Mouse (Mus musculus) left cerebral cortex, adult 18-20 months (tissue): ENCODE data around the gene Tbx19. TPM values are rescaled to one million over a fixed set of nuclear protein-coding genes. Genes with fewer than 3 reads are reported as not detected.
A peak's percentile ranks its signal among the peaks of the same experiment; 100 is the strongest.

ENCODE experiments used
- DNase-seq, 2 experiments: peaks; one replicate each; pipeline ENCODE4 v3.0.0; 2021 to 2022; ENCODE audit warnings: low spot score in 2 of 2, mixed read lengths in 1 of 2
- total RNA-seq, 2 experiments: library from RNA; stranded (reverse); gene quantifications; 2 replicates each; pipeline ENCODE4 v1.2.3; 2021

Tbx19 gene
- total RNA-seq, 2 experiments from 2014 or later: not detected

- DNase-seq: no peak
Observed at GRCm38 (mm10) chr1:165185116-165185515, 24.5 kb upstream of the Tbx19 start.

- DNase-seq: no peak
Observed at GRCm38 (mm10) chr1:165184178-165184577, 23.6 kb upstream of the Tbx19 start.

- no peak for DNase-seq
Observed at GRCm38 (mm10) chr1:165183400-165183799, 22.8 kb upstream of the Tbx19 start.

GRCm38 (mm10) chr1:165179321-165179720 is 18.7 kb upstream of the Tbx19 start:
- DNase-seq: no peak

GRCm38 (mm10) chr1:165178075-165178474 is 17.5 kb upstream of the Tbx19 start:
- DNase-seq: no peak

GRCm38 (mm10) chr1:165174059-165174616 is 13.6 kb upstream of the Tbx19 start:
- DNase-seq: no peak

GRCm38 (mm10) chr1:165171277-165171676 is 10.7 kb upstream of the Tbx19 start:
- DNase-seq: no peak

GRCm38 (mm10) chr1:165170157-165170556 is 9.6 kb upstream of the Tbx19 start:
- DNase-seq: no peak

- DNase-seq: no peak
Observed at GRCm38 (mm10) chr1:165169462-165169861, 8.9 kb upstream of the Tbx19 start.

- no peak for DNase-seq
Observed at GRCm38 (mm10) chr1:165164920-165165319, 4.3 kb upstream of the Tbx19 start.

GRCm38 (mm10) chr1:165158841-165159240 is 1.7 kb downstream of the Tbx19 start:
- no peak for DNase-seq

- no peak for DNase-seq
Observed at GRCm38 (mm10) chr1:165154162-165154561, 6.4 kb downstream of the Tbx19 start.

- no peak for DNase-seq
Observed at GRCm38 (mm10) chr1:165151216-165151615, 9.4 kb downstream of the Tbx19 start.

- no peak for DNase-seq
Observed at GRCm38 (mm10) chr1:165142343-165142916, 18.1 kb downstream of the Tbx19 start.

GRCm38 (mm10) chr1:165140227-165140626 is 20.3 kb downstream of the Tbx19 start:
- no peak for DNase-seq

GRCm38 (mm10) chr1:165133858-165134257 is 26.7 kb downstream of the Tbx19 start:
- DNase-seq: no peak

- DNase-seq: no peak
Observed at GRCm38 (mm10) chr1:165133279-165133678, 27.3 kb downstream of the Tbx19 start.

GRCm38 (mm10) chr1:165132187-165132877 is 28.2 kb downstream of the Tbx19 start:
- DNase-seq: peak; percentile 89 to 93

GRCm38 (mm10) chr1:165129573-165129972 is 31.0 kb downstream of the Tbx19 start:
- DNase-seq: no peak

GRCm38 (mm10) chr1:165121096-165121495 is 39.5 kb downstream of the Tbx19 start:
- no peak for DNase-seq

GRCm38 (mm10) chr1:165120349-165120898 is 40.1 kb downstream of the Tbx19 start:
- DNase-seq: peak; percentile 91 to 93

GRCm38 (mm10) chr1:165119760-165120159 is 40.8 kb downstream of the Tbx19 start:
- DNase-seq: no peak
